Mouse (Mus musculus): ENCODE results near the gene Ttc39b. TPM values are rescaled to one million over a fixed set of nuclear protein-coding genes. Genes with fewer than 3 reads are reported as not detected.
A peak's percentile ranks its signal among the peaks of the same experiment; 100 is the strongest.

Gene Ttc39b
- polyA plus RNA-seq, 1 experiment from 2014 or later, result 3.5 TPM

GRCm38 (mm10) chr4:83301713-83302112, 22.3 kb downstream of the Ttc39b start:
- no peak for ATAC-seq (ENCODE audit: insufficient number of reproducible peaks, insufficient read depth, low FRiP score, low read depth)

GRCm38 (mm10) chr4:83284768-83285350, 39.2 kb downstream of the Ttc39b start:
- Histone ChIP-seq H3K4me3 (ENCODE audit: control insufficient read depth in 1 of 2, insufficient read depth in 1 of 2, low read depth in 1 of 2, low read length in 2 of 2) (peak overlapping the region; percentile 48 to 50), H3K9me3 (ENCODE audit: control insufficient read depth, low read length) (no peaks in the 10 kb centered on the region), H3K9ac (ENCODE audit: low read length) (peak overlapping the region; percentile 64), H3K4me1 (ENCODE audit: control insufficient read depth in 2 of 2, insufficient read depth in 2 of 2, low read length in 2 of 2) (peaks cover 0 to 2% of the 10 kb centered on the region in 2 experiments; a peak in 1 of 4 replicates), H3K4me2 (ENCODE audit: low read length) (peak overlapping the region; percentile 85), H3K36me3 (ENCODE audit: control insufficient read depth, insufficient read depth, low read length) (no peaks in the 10 kb centered on the region), H3K27ac (replicated peaks in 1 of 2; ENCODE audit: control insufficient read depth in 1 of 2, insufficient read depth in 1 of 2, low read depth in 2 of 2, low read length in 2 of 2) (no peak overlapping the region; a peak in 1 of 4 replicates), H3K27me3 (ENCODE audit: control insufficient read depth, insufficient read depth, low read length) (no peaks in the 10 kb centered on the region; the same call in 1 of the 2 replicates)
- WGBS, result 5% methylated on average over 12 of the region's 12 CpGs
- ATAC-seq (ENCODE audit: insufficient number of reproducible peaks, insufficient read depth, low FRiP score, low read depth), result no peak

More at GRCm38 (mm10) chr4:83301713-83302112, 22.3 kb downstream of the Ttc39b start:
- Histone ChIP-seq H3K4me3 (ENCODE audit: control insufficient read depth in 1 of 2, insufficient read depth in 1 of 2, low read depth in 1 of 2, low read length in 2 of 2) (no peak overlapping the region), H3K9me3 (ENCODE audit: control insufficient read depth, low read length) (no peaks in the 10 kb centered on the region), H3K4me2 (ENCODE audit: low read length) (no peak overlapping the region), H3K36me3 (ENCODE audit: control insufficient read depth, insufficient read depth, low read length) (no peaks in the 10 kb centered on the region), H3K4me1 (ENCODE audit: control insufficient read depth in 2 of 2, insufficient read depth in 2 of 2, low read length in 2 of 2) (peaks cover 3% of the 10 kb centered on the region in 2 experiments; a peak in 3 of 4 replicates), H3K9ac (ENCODE audit: low read length) (no peak overlapping the region), H3K27ac (replicated peaks in 1 of 2; ENCODE audit: control insufficient read depth in 1 of 2, insufficient read depth in 1 of 2, low read depth in 2 of 2, low read length in 2 of 2) (no peak overlapping the region), H3K27me3 (ENCODE audit: control insufficient read depth, insufficient read depth, low read length) (no peaks in the 10 kb centered on the region)
- 95% methylated on average over 1 of the region's 1 CpGs for WGBS

- Histone ChIP-seq H3K4me1 (ENCODE audit: control insufficient read depth in 2 of 2, insufficient read depth in 2 of 2, low read length in 2 of 2) (peaks cover 0 to 2% of the 10 kb centered on the region in 2 experiments; a peak in 1 of 4 replicates), H3K9me3 (ENCODE audit: control insufficient read depth, low read length) (no peaks in the 10 kb centered on the region), H3K4me2 (ENCODE audit: low read length) (peak overlapping the region; percentile 85), H3K9ac (ENCODE audit: low read length) (peak overlapping the region; percentile 64), H3K4me3 (ENCODE audit: control insufficient read depth in 1 of 2, insufficient read depth in 1 of 2, low read depth in 1 of 2, low read length in 2 of 2) (peak overlapping the region; percentile 48 to 50), H3K27me3 (ENCODE audit: control insufficient read depth, insufficient read depth, low read length) (peaks cover 1% of the 10 kb centered on the region; the same call in 1 of the 2 replicates), H3K36me3 (ENCODE audit: control insufficient read depth, insufficient read depth, low read length) (no peaks in the 10 kb centered on the region), H3K27ac (replicated peaks in 1 of 2; ENCODE audit: control insufficient read depth in 1 of 2, insufficient read depth in 1 of 2, low read depth in 2 of 2, low read length in 2 of 2) (no peak overlapping the region; a peak in 1 of 4 replicates)
- 21% methylated on average over 19 of the region's 19 CpGs for WGBS
- ATAC-seq (ENCODE audit: insufficient number of reproducible peaks, insufficient read depth, low FRiP score, low read depth), result no peak
These were observed 39.9 kb downstream of the Ttc39b start for GRCm38 (mm10) chr4:83283973-83284767.

GRCm38 (mm10) chr4:83282424-83282823, 41.6 kb downstream of the Ttc39b start:
- no peak overlapping the region for H3K27ac ChIP-seq (replicated peaks in 1 of 2; ENCODE audit: control insufficient read depth in 1 of 2, insufficient read depth in 1 of 2, low read depth in 2 of 2, low read length in 2 of 2)
- no peak overlapping the region for H3K9ac ChIP-seq (ENCODE audit: low read length)
- no peaks in the 10 kb centered on the region for H3K36me3 ChIP-seq (ENCODE audit: control insufficient read depth, insufficient read depth, low read length)
- H3K4me3 ChIP-seq (ENCODE audit: control insufficient read depth in 1 of 2, insufficient read depth in 1 of 2, low read depth in 1 of 2, low read length in 2 of 2), result no peak overlapping the region
- 57% methylated on average over 6 of the region's 6 CpGs for WGBS
- ATAC-seq (ENCODE audit: insufficient number of reproducible peaks, insufficient read depth, low FRiP score, low read depth), result no peak
- H3K9me3 ChIP-seq (ENCODE audit: control insufficient read depth, low read length), result no peaks in the 10 kb centered on the region
- peaks cover 0 to 2% of the 10 kb centered on the region in 2 experiments; a peak in 1 of 4 replicates for H3K4me1 ChIP-seq (ENCODE audit: control insufficient read depth in 2 of 2, insufficient read depth in 2 of 2, low read length in 2 of 2)
- H3K27me3 ChIP-seq (ENCODE audit: control insufficient read depth, insufficient read depth, low read length), result peaks cover 2% of the 10 kb centered on the region; the same call in 1 of the 2 replicates
- H3K4me2 ChIP-seq (ENCODE audit: low read length), result no peak overlapping the region

- peaks cover 2% of the 10 kb centered on the region; the same call in 1 of the 2 replicates for H3K27me3 ChIP-seq (ENCODE audit: control insufficient read depth, insufficient read depth, low read length)
- H3K9me3 ChIP-seq (ENCODE audit: control insufficient read depth, low read length), result no peaks in the 10 kb centered on the region
- no peak overlapping the region for H3K27ac ChIP-seq (replicated peaks in 1 of 2; ENCODE audit: control insufficient read depth in 1 of 2, insufficient read depth in 1 of 2, low read depth in 2 of 2, low read length in 2 of 2)
- H3K4me2 ChIP-seq (ENCODE audit: low read length), result no peak overlapping the region
- WGBS, result 83% methylated on average over 7 of the region's 7 CpGs
- H3K36me3 ChIP-seq (ENCODE audit: control insufficient read depth, insufficient read depth, low read length), result no peaks in the 10 kb centered on the region
- ATAC-seq (ENCODE audit: insufficient number of reproducible peaks, insufficient read depth, low FRiP score, low read depth), result no peak
- H3K9ac ChIP-seq (ENCODE audit: low read length), result no peak overlapping the region
- H3K4me3 ChIP-seq (ENCODE audit: control insufficient read depth in 1 of 2, insufficient read depth in 1 of 2, low read depth in 1 of 2, low read length in 2 of 2), result no peak overlapping the region
- H3K4me1 ChIP-seq (ENCODE audit: control insufficient read depth in 2 of 2, insufficient read depth in 2 of 2, low read length in 2 of 2), result peaks cover 0 to under 1% of the 10 kb centered on the region in 2 experiments; a peak in 1 of 4 replicates
These were observed 44.8 kb downstream of the Ttc39b start for GRCm38 (mm10) chr4:83279236-83279635.

- no peak for ATAC-seq (ENCODE audit: insufficient number of reproducible peaks, insufficient read depth, low FRiP score, low read depth)
- H3K9ac ChIP-seq (ENCODE audit: low read length), result no peak overlapping the region
- WGBS, result 67% methylated on average over 2 of the region's 2 CpGs
- H3K27me3 ChIP-seq (ENCODE audit: control insufficient read depth, insufficient read depth, low read length), result peaks cover 2% of the 10 kb centered on the region; the same call in 1 of the 2 replicates
- H3K27ac ChIP-seq (replicated peaks in 1 of 2; ENCODE audit: control insufficient read depth in 1 of 2, insufficient read depth in 1 of 2, low read depth in 2 of 2, low read length in 2 of 2), result no peak overlapping the region
- no peak overlapping the region for H3K4me2 ChIP-seq (ENCODE audit: low read length)
- H3K4me1 ChIP-seq (ENCODE audit: control insufficient read depth in 2 of 2, insufficient read depth in 2 of 2, low read length in 2 of 2), result no peaks in the 10 kb centered on the region
- H3K9me3 ChIP-seq (ENCODE audit: control insufficient read depth, low read length), result no peaks in the 10 kb centered on the region
- H3K36me3 ChIP-seq (ENCODE audit: control insufficient read depth, insufficient read depth, low read length), result no peaks in the 10 kb centered on the region
- no peak overlapping the region for H3K4me3 ChIP-seq (ENCODE audit: control insufficient read depth in 1 of 2, insufficient read depth in 1 of 2, low read depth in 1 of 2, low read length in 2 of 2)
These were observed 49.8 kb downstream of the Ttc39b start for GRCm38 (mm10) chr4:83274241-83274640.

- no peak for ATAC-seq (ENCODE audit: insufficient number of reproducible peaks, insufficient read depth, low FRiP score, low read depth)
- H3K27ac ChIP-seq (replicated peaks in 1 of 2; ENCODE audit: control insufficient read depth in 1 of 2, insufficient read depth in 1 of 2, low read depth in 2 of 2, low read length in 2 of 2), result no peak overlapping the region; a peak in 1 of 4 replicates
- H3K36me3 ChIP-seq (ENCODE audit: control insufficient read depth, insufficient read depth, low read length), result no peaks in the 10 kb centered on the region
- no peak overlapping the region for H3K9ac ChIP-seq (ENCODE audit: low read length)
- no peak overlapping the region for H3K4me2 ChIP-seq (ENCODE audit: low read length)
- H3K9me3 ChIP-seq (ENCODE audit: control insufficient read depth, low read length), result no peaks in the 10 kb centered on the region
- H3K4me3 ChIP-seq (ENCODE audit: control insufficient read depth in 1 of 2, insufficient read depth in 1 of 2, low read depth in 1 of 2, low read length in 2 of 2), result no peak overlapping the region
- H3K4me1 ChIP-seq (ENCODE audit: control insufficient read depth in 2 of 2, insufficient read depth in 2 of 2, low read length in 2 of 2), result no peaks in the 10 kb centered on the region
- H3K27me3 ChIP-seq (ENCODE audit: control insufficient read depth, insufficient read depth, low read length), result no peaks in the 10 kb centered on the region
- WGBS, result 80% methylated on average over 19 of the region's 19 CpGs
These were observed 50.4 kb downstream of the Ttc39b start for GRCm38 (mm10) chr4:83273616-83274050.

Data from heart, embryonic 14.5 days (tissue).